Mouse (Mus musculus): ENCODE results near the gene Gm498. TPM values are rescaled to one million over a fixed set of nuclear protein-coding genes. Genes with fewer than 3 reads are reported as not detected.

The Gm498 gene
- polyA plus RNA-seq, 1 experiment from 2014 or later: not detected

GRCm38 (mm10) chr7:143905606-143906005, 39.0 kb downstream of the Gm498 start:
- H3K9me3 ChIP-seq: peaks cover 1% of the 10 kb centered on the region; the same call in 1 of the 2 replicates
- no peak for ATAC-seq (ENCODE audit: low FRiP score, low read depth)
- no peaks in the 10 kb centered on the region for H3K27me3 ChIP-seq
- H3K27ac ChIP-seq: no peak overlapping the region
- no peaks in the 10 kb centered on the region for H3K4me1 ChIP-seq
- no peak overlapping the region for H3K4me2 ChIP-seq (replicated peaks)
- H3K9ac ChIP-seq: no peak overlapping the region
- 77% methylated on average over 3 of the region's 3 CpGs for WGBS
- H3K36me3 ChIP-seq: no peaks in the 10 kb centered on the region
- H3K4me3 ChIP-seq: no peak overlapping the region

GRCm38 (mm10) chr7:143913611-143914010, 47.0 kb downstream of the Gm498 start:
- H3K36me3 ChIP-seq: no peaks in the 10 kb centered on the region
- no peak overlapping the region for H3K27ac ChIP-seq
- no peaks in the 10 kb centered on the region for H3K4me1 ChIP-seq
- WGBS: 86% methylated on average over 8 of the region's 8 CpGs
- H3K4me3 ChIP-seq: no peak overlapping the region
- H3K9ac ChIP-seq: no peak overlapping the region
- H3K9me3 ChIP-seq: peaks cover 13% of the 10 kb centered on the region; the same call in 1 of the 2 replicates
- H3K27me3 ChIP-seq: no peaks in the 10 kb centered on the region
- ATAC-seq (ENCODE audit: low FRiP score, low read depth): no peak
- no peak overlapping the region for H3K4me2 ChIP-seq (replicated peaks)

- H3K4me2 ChIP-seq (replicated peaks): no peak overlapping the region
- H3K4me3 ChIP-seq: no peak overlapping the region
- peaks cover 5% of the 10 kb centered on the region; the same call in 1 of the 2 replicates for H3K9me3 ChIP-seq
- H3K27ac ChIP-seq: no peak overlapping the region
- no peaks in the 10 kb centered on the region for H3K4me1 ChIP-seq
- no peak for ATAC-seq (ENCODE audit: low FRiP score, low read depth)
- no peaks in the 10 kb centered on the region for H3K27me3 ChIP-seq
- H3K9ac ChIP-seq: no peak overlapping the region
- H3K36me3 ChIP-seq: no peaks in the 10 kb centered on the region
- 77% methylated on average over 3 of the region's 3 CpGs for WGBS
These were observed 52.5 kb downstream of the Gm498 start for GRCm38 (mm10) chr7:143919031-143919679.

GRCm38 (mm10) chr7:143929899-143930298, 63.3 kb downstream of the Gm498 start:
- H3K4me1 ChIP-seq: no peaks in the 10 kb centered on the region
- 84% methylated on average over 1 of the region's 1 CpGs for WGBS
- H3K36me3 ChIP-seq: no peaks in the 10 kb centered on the region
- H3K4me3 ChIP-seq: no peak overlapping the region
- ATAC-seq (ENCODE audit: low FRiP score, low read depth): no peak
- H3K4me2 ChIP-seq (replicated peaks): no peak overlapping the region
- H3K9ac ChIP-seq: no peak overlapping the region
- peaks cover 6% of the 10 kb centered on the region; the same call in 1 of the 2 replicates for H3K27me3 ChIP-seq
- H3K9me3 ChIP-seq: no peaks in the 10 kb centered on the region
- H3K27ac ChIP-seq: no peak overlapping the region

- H3K36me3 ChIP-seq: no peaks in the 10 kb centered on the region
- H3K4me2 ChIP-seq (replicated peaks): no peak overlapping the region
- no peak for ATAC-seq (ENCODE audit: low FRiP score, low read depth)
- H3K9me3 ChIP-seq: no peaks in the 10 kb centered on the region
- H3K27me3 ChIP-seq: no peaks in the 10 kb centered on the region
- no peak overlapping the region for H3K27ac ChIP-seq
- WGBS: 66% methylated on average over 4 of the region's 4 CpGs
- no peak overlapping the region for H3K4me3 ChIP-seq
- H3K9ac ChIP-seq: no peak overlapping the region
- H3K4me1 ChIP-seq: no peaks in the 10 kb centered on the region
These were observed 72.0 kb downstream of the Gm498 start for GRCm38 (mm10) chr7:143938647-143939046.

GRCm38 (mm10) chr7:143939476-143939875, 72.8 kb downstream of the Gm498 start:
- no peak overlapping the region for H3K9ac ChIP-seq
- no peaks in the 10 kb centered on the region for H3K27me3 ChIP-seq
- no peak overlapping the region for H3K4me2 ChIP-seq (replicated peaks)
- no peak overlapping the region for H3K27ac ChIP-seq
- no peaks in the 10 kb centered on the region for H3K36me3 ChIP-seq
- 73% methylated on average over 3 of the region's 3 CpGs for WGBS
- ATAC-seq (ENCODE audit: low FRiP score, low read depth): no peak
- H3K4me3 ChIP-seq: no peak overlapping the region
- H3K9me3 ChIP-seq: no peaks in the 10 kb centered on the region
- H3K4me1 ChIP-seq: no peaks in the 10 kb centered on the region

GRCm38 (mm10) chr7:143942941-143943691, 76.5 kb downstream of the Gm498 start:
- ATAC-seq (ENCODE audit: low FRiP score, low read depth): no peak

GRCm38 (mm10) chr7:143944421-143944980, 77.9 kb downstream of the Gm498 start:
- no peak overlapping the region for H3K4me3 ChIP-seq
- ATAC-seq (ENCODE audit: low FRiP score, low read depth): no peak

More at GRCm38 (mm10) chr7:143942941-143943691, 76.5 kb downstream of the Gm498 start:
- H3K36me3 ChIP-seq: no peaks in the 10 kb centered on the region
- no peaks in the 10 kb centered on the region for H3K27me3 ChIP-seq
- no peak overlapping the region for H3K4me2 ChIP-seq (replicated peaks)
- 75% methylated on average over 14 of the region's 14 CpGs for WGBS
- H3K9me3 ChIP-seq: no peaks in the 10 kb centered on the region
- no peaks in the 10 kb centered on the region for H3K4me1 ChIP-seq
- no peak overlapping the region for H3K9ac ChIP-seq
- H3K27ac ChIP-seq: no peak overlapping the region
- no peak overlapping the region for H3K4me3 ChIP-seq

More at GRCm38 (mm10) chr7:143944421-143944980, 77.9 kb downstream of the Gm498 start:
- Histone ChIP-seq H3K4me1 (no peaks in the 10 kb centered on the region), H3K4me2 (replicated peaks) (no peak overlapping the region), H3K9me3 (no peaks in the 10 kb centered on the region), H3K27ac (no peak overlapping the region), H3K9ac (no peak overlapping the region), H3K36me3 (no peaks in the 10 kb centered on the region), H3K27me3 (no peaks in the 10 kb centered on the region)
- WGBS: 55% methylated on average over 6 of the region's 6 CpGs

Small RNAs within 50 kb of the gene (microRNA-seq; reads per million reads assigned to microRNA genes)
- gene Mir6404: not detected

Other genes with a start within 250 kb of the Gm498 start
- 0.15 and 0.27 TPM in 2 replicates for gene Tnfrsf26, start 238.1 kb upstream of the Gm498 start, polyA plus RNA-seq (2015; fragmentation: Nextera tagmentation; extraction: Ambion mirVana)
- 13.0 and 13.3 TPM in 2 replicates for gene Tnfrsf22, start 217.2 kb upstream of the Gm498 start, polyA plus RNA-seq (2015; fragmentation: Nextera tagmentation; extraction: Ambion mirVana)
- gene Tnfrsf23, start 181.0 kb upstream of the Gm498 start, polyA plus RNA-seq (2015; fragmentation: Nextera tagmentation; extraction: Ambion mirVana): 1.2 and 1.8 TPM in 2 replicates
- 40.0 and 43.8 TPM in 2 replicates for gene Osbpl5, start 109.9 kb upstream of the Gm498 start, polyA plus RNA-seq (2015; fragmentation: Nextera tagmentation; extraction: Ambion mirVana)
- not detected in 2 replicates for gene Mrgprg, start 99.8 kb upstream of the Gm498 start, polyA plus RNA-seq (2015; fragmentation: Nextera tagmentation; extraction: Ambion mirVana)
- 1.5 and 1.8 TPM in 2 replicates for gene Mrgpre, start 82.3 kb upstream of the Gm498 start, polyA plus RNA-seq (2015; fragmentation: Nextera tagmentation; extraction: Ambion mirVana)
- 7.5 and 7.6 TPM in 2 replicates for gene Nadsyn1, start 44.0 kb upstream of the Gm498 start, polyA plus RNA-seq (2015; fragmentation: Nextera tagmentation; extraction: Ambion mirVana)
- 33.8 and 38.7 TPM in 2 replicates for gene Dhcr7, start 43.7 kb upstream of the Gm498 start, polyA plus RNA-seq (2015; fragmentation: Nextera tagmentation; extraction: Ambion mirVana)
- 0.39 and 0.59 TPM in 2 replicates for gene Shank2, start 135.1 kb downstream of the Gm498 start, polyA plus RNA-seq (2015; fragmentation: Nextera tagmentation; extraction: Ambion mirVana)

All from limb, embryonic 13.5 days (tissue).